Comparison of ENCODE assay signal across 14 mouse cellular contexts in the genomic region with DNA sequence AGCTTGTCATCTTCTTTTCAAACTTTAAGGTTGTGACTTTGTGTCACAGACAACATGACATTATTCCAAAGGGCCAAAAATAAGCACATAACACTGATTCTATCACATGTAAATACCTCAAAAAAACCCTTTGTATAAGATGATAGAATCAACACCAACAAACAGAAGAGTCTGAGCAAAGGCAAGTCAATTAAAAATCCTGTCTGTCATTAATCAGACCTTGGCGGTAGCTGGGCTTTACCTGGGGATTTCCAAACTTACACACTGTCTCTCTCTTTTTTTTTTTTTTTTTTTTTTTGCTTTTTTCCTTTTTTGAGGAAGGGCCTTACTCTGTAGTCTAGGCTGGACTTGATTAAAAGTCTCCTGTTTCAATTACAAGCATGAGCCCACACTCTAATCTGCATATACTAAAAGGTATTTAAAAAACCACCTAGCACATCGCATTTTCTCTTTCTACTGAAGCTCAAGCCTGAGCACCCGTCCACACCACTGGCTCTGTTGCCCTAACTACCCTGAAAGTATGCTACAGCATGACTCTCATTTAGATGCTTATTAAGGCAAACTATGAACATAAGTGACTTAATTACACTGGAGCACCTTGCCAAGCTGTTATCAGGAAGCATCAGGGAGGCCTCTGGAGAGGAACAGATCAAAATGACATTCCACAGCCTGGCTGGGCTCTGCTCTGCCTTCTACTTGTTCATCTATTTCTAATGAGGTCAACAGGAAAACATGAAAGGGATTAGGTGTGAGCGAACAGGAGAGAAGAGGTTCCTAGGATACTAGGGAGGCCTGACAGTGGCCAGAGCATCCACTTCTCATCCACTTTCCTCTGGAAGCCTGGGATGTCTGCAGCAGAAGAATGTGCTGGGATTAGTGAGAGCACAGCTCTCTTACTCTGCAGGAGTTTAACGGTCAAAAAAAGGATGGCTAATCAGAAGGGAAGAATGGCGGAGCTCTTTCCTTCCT. TPM values are rescaled to one million over a fixed set of nuclear protein-coding genes. Genes with fewer than 3 reads are reported as not detected.
DNase-seq lines count a peak whose midpoint lies in the region; ATAC-seq and TF ChIP-seq lines count a peak whose summit lies in the region.
"Had no signal": no experiment of that assay in that cellular context is flagged by ENCODE, and none has a peak within 500 bp of the region (broad histone marks: within the 10 kb centered on the region; RNA-seq: fewer than 3 reads in every experiment).

No protein-coding gene starts in this region.

- 0 out of 2 replicates have a peak, but pooled peaks have one; percentile 20 for ATAC-seq in forebrain, embryonic 12.5 days (ENCODE audit: low FRiP score)
- ATAC-seq in forebrain, embryonic 15.5 days (replicated peaks) = no peak
- no peak for ATAC-seq in hindbrain, embryonic 13.5 days (ENCODE audit: low FRiP score)
- no peak for ATAC-seq in hindbrain, embryonic 12.5 days (ENCODE audit: low FRiP score)
- ATAC-seq in midbrain, postnatal 0 days (ENCODE audit: low FRiP score) = no peak
- no peak for ATAC-seq in midbrain, embryonic 16.5 days
- ATAC-seq: liver, embryonic 12.5 days had no signal

- H3K9ac ChIP-seq in forebrain, embryonic 12.5 days = no peak overlapping the region
- H3K9ac ChIP-seq in forebrain, embryonic 15.5 days (replicated peaks) = no peak overlapping the region
- peak overlapping the region; percentile 10; the same call in 1 of the 2 replicates for H3K9ac ChIP-seq in hindbrain, embryonic 13.5 days
- no peak overlapping the region for H3K9ac ChIP-seq in hindbrain, embryonic 12.5 days
- H3K9ac ChIP-seq in midbrain, postnatal 0 days (replicated peaks; ENCODE audit: low read length, poor library complexity, severe bottlenecking) = 0 out of 2 replicates have a peak overlapping the region, but pooled peaks have one; percentile 4
- H3K9ac ChIP-seq in midbrain, embryonic 16.5 days (ENCODE audit: low read depth, low read length) = no peak overlapping the region
- H3K9ac ChIP-seq: heart, embryonic 15.5 days; liver, embryonic 12.5 days had no signal

- H3K4me1 ChIP-seq in forebrain, embryonic 12.5 days = peaks cover 3% of the 10 kb centered on the region; the same call in 1 of the 2 replicates
- H3K4me1 ChIP-seq in forebrain, embryonic 15.5 days = 0 out of 2 replicates have a peak, but pooled peaks cover 8% of the 10 kb centered on the region
- H3K4me1 ChIP-seq in hindbrain, embryonic 13.5 days (replicated peaks) = peaks cover 13% of the 10 kb centered on the region
- H3K4me1 ChIP-seq in hindbrain, embryonic 12.5 days = no peaks in the 10 kb centered on the region
- H3K4me1 ChIP-seq in midbrain, postnatal 0 days (ENCODE audit: insufficient read depth, low read length) = no peaks in the 10 kb centered on the region
- H3K4me1 ChIP-seq in midbrain, embryonic 16.5 days (ENCODE audit: control insufficient read depth, insufficient read depth, low read length) = no peaks in the 10 kb centered on the region

- no peak overlapping the region for H3K4me2 ChIP-seq in forebrain, embryonic 12.5 days
- no peak overlapping the region for H3K4me2 ChIP-seq in forebrain, embryonic 15.5 days (replicated peaks)
- H3K4me2 ChIP-seq in hindbrain, embryonic 13.5 days = no peak overlapping the region
- H3K4me2 ChIP-seq in hindbrain, embryonic 12.5 days (replicated peaks) = no peak overlapping the region
- no peak overlapping the region for H3K4me2 ChIP-seq in midbrain, postnatal 0 days (ENCODE audit: low read depth, low read length, poor library complexity, severe bottlenecking)
- no peak overlapping the region for H3K4me2 ChIP-seq in midbrain, embryonic 16.5 days (ENCODE audit: low read length)
- H3K4me2 ChIP-seq: heart, embryonic 15.5 days; liver, embryonic 12.5 days had no signal

- no peak for TF ChIP-seq CTCF in midbrain, postnatal 0 days (IDR thresholded peaks at IDR 0.05)

- no peak for DNase-seq in midbrain, postnatal 0 days (ENCODE audit: low spot score)
- peak; percentile 23 for DNase-seq in yolk sac, embryonic 10.5 days (ENCODE audit: low spot score)
- no peak for DNase-seq in urinary bladder, adult 18-20 months (ENCODE audit: low spot score in 2 of 2)
- DNase-seq: cerebellum, postnatal 25 days; lung, postnatal 10 days had no signal

- no peaks in the 10 kb centered on the region for H3K27me3 ChIP-seq in forebrain, embryonic 12.5 days
- no peaks in the 10 kb centered on the region for H3K27me3 ChIP-seq in forebrain, embryonic 15.5 days
- H3K27me3 ChIP-seq in hindbrain, embryonic 13.5 days = no peaks in the 10 kb centered on the region
- H3K27me3 ChIP-seq in hindbrain, embryonic 12.5 days = no peaks in the 10 kb centered on the region
- no peaks in the 10 kb centered on the region for H3K27me3 ChIP-seq in midbrain, postnatal 0 days (ENCODE audit: insufficient read depth, low read length)
- no peaks in the 10 kb centered on the region for H3K27me3 ChIP-seq in midbrain, embryonic 16.5 days (ENCODE audit: control insufficient read depth, insufficient read depth, low read depth, low read length)
- H3K27me3 ChIP-seq: heart, embryonic 15.5 days; liver, embryonic 12.5 days had no signal

- no peaks in the 10 kb centered on the region for H3K9me3 ChIP-seq in forebrain, embryonic 12.5 days
- H3K9me3 ChIP-seq in forebrain, embryonic 15.5 days = no peaks in the 10 kb centered on the region
- no peaks in the 10 kb centered on the region for H3K9me3 ChIP-seq in hindbrain, embryonic 13.5 days
- no peaks in the 10 kb centered on the region for H3K9me3 ChIP-seq in hindbrain, embryonic 12.5 days (replicated peaks)
- H3K9me3 ChIP-seq in midbrain, postnatal 0 days (ENCODE audit: low read length) = no peaks in the 10 kb centered on the region
- H3K9me3 ChIP-seq in midbrain, embryonic 16.5 days (replicated peaks; ENCODE audit: control insufficient read depth, low read length, poor library complexity, severe bottlenecking) = no peaks in the 10 kb centered on the region
- H3K9me3 ChIP-seq: G1E; heart, embryonic 15.5 days; liver, embryonic 12.5 days had no signal

- peaks cover 43% of the 10 kb centered on the region for H3K36me3 ChIP-seq in forebrain, embryonic 12.5 days (replicated peaks)
- peaks cover 32% of the 10 kb centered on the region for H3K36me3 ChIP-seq in forebrain, embryonic 15.5 days
- H3K36me3 ChIP-seq in hindbrain, embryonic 13.5 days = peaks cover 54% of the 10 kb centered on the region
- H3K36me3 ChIP-seq in hindbrain, embryonic 12.5 days = peaks cover 46% of the 10 kb centered on the region
- peaks cover 24% of the 10 kb centered on the region for H3K36me3 ChIP-seq in midbrain, postnatal 0 days (ENCODE audit: insufficient read depth, low read length)
- H3K36me3 ChIP-seq in midbrain, embryonic 16.5 days (ENCODE audit: control insufficient read depth, insufficient read depth, low read length) = peaks cover 26% of the 10 kb centered on the region

- 70% methylated on average over 6 of the region's 6 CpGs for WGBS in forebrain, embryonic 12.5 days
- WGBS in forebrain, embryonic 15.5 days = 60% methylated on average over 6 of the region's 6 CpGs
- 70% methylated on average over 6 of the region's 6 CpGs for WGBS in hindbrain, embryonic 13.5 days
- WGBS in hindbrain, embryonic 12.5 days = 82% methylated on average over 6 of the region's 6 CpGs
- WGBS in midbrain, postnatal 0 days = 48% methylated on average over 6 of the region's 6 CpGs
- WGBS in midbrain, embryonic 16.5 days = 50% methylated on average over 6 of the region's 6 CpGs

- 0 out of 2 replicates have a peak overlapping the region, but pooled peaks have one; percentile 19 for H3K27ac ChIP-seq in forebrain, embryonic 12.5 days
- H3K27ac ChIP-seq in forebrain, embryonic 15.5 days (replicated peaks) = no peak overlapping the region
- peak overlapping the region; percentile 49; the same call in 1 of the 2 replicates for H3K27ac ChIP-seq in hindbrain, embryonic 13.5 days
- H3K27ac ChIP-seq in hindbrain, embryonic 12.5 days = no peak overlapping the region
- no peak overlapping the region for H3K27ac ChIP-seq in midbrain, postnatal 0 days (ENCODE audit: low read depth, low read length)
- H3K27ac ChIP-seq in midbrain, embryonic 16.5 days (ENCODE audit: low read length) = no peak overlapping the region
- H3K27ac ChIP-seq: heart, embryonic 15.5 days; liver, embryonic 12.5 days had no signal

- H3K4me3 ChIP-seq in forebrain, embryonic 12.5 days (replicated peaks) = no peak overlapping the region
- H3K4me3 ChIP-seq in forebrain, embryonic 15.5 days = no peak overlapping the region
- no peak overlapping the region for H3K4me3 ChIP-seq in hindbrain, embryonic 13.5 days
- H3K4me3 ChIP-seq in hindbrain, embryonic 12.5 days = no peak overlapping the region
- no peak overlapping the region for H3K4me3 ChIP-seq in midbrain, postnatal 0 days (ENCODE audit: low read depth, low read length)
- no peak overlapping the region for H3K4me3 ChIP-seq in midbrain, embryonic 16.5 days (ENCODE audit: low read depth, low read length)
- H3K4me3 ChIP-seq: heart, embryonic 15.5 days; liver, embryonic 12.5 days had no signal

RNA-seq across cellular contexts. Expression of gene Lrrc42, which starts 9.7 kb away (rescaled TPM):
- 74.3 and 79.9 TPM in 2 replicates for polyA plus RNA-seq in forebrain, embryonic 12.5 days (2016; fragmentation: Nextera tagmentation; extraction: Ambion mirVana)
- polyA plus RNA-seq in forebrain, embryonic 15.5 days (2015; fragmentation: Nextera tagmentation; extraction: Ambion mirVana) = 57.4 and 57.7 TPM in 2 replicates
- polyA plus RNA-seq in hindbrain, embryonic 13.5 days (2015; fragmentation: Nextera tagmentation; extraction: Ambion mirVana) = 56.8 and 59.4 TPM in 2 replicates
- polyA plus RNA-seq in hindbrain, embryonic 12.5 days (2016; fragmentation: Nextera tagmentation; extraction: Ambion mirVana) = 73.5 TPM in 2 replicates
- 15.0 and 16.3 TPM in 2 replicates for total RNA-seq in midbrain, postnatal 0 days (2014; rRNA removed)
- 35.5 and 36.3 TPM in 2 replicates for polyA plus RNA-seq in midbrain, postnatal 0 days (2015; fragmentation: Nextera tagmentation; extraction: Ambion mirVana)
- polyA plus RNA-seq in midbrain, embryonic 16.5 days (2015; fragmentation: Nextera tagmentation; extraction: Ambion mirVana) = 54.6 and 59.4 TPM in 2 replicates

RNA-seq across cellular contexts. Expression of gene Hspb11, which starts 9.7 kb away (rescaled TPM):
- 34.3 and 37.8 TPM in 2 replicates for polyA plus RNA-seq in forebrain, embryonic 12.5 days (2016; fragmentation: Nextera tagmentation; extraction: Ambion mirVana)
- polyA plus RNA-seq in forebrain, embryonic 15.5 days (2015; fragmentation: Nextera tagmentation; extraction: Ambion mirVana) = 37.1 and 41.7 TPM in 2 replicates
- polyA plus RNA-seq in hindbrain, embryonic 13.5 days (2015; fragmentation: Nextera tagmentation; extraction: Ambion mirVana) = 43.5 and 44.7 TPM in 2 replicates
- polyA plus RNA-seq in hindbrain, embryonic 12.5 days (2016; fragmentation: Nextera tagmentation; extraction: Ambion mirVana) = 42.7 and 44.3 TPM in 2 replicates
- 10.6 and 12.8 TPM in 2 replicates for total RNA-seq in midbrain, postnatal 0 days (2014; rRNA removed)
- 29.7 and 33.2 TPM in 2 replicates for polyA plus RNA-seq in midbrain, postnatal 0 days (2015; fragmentation: Nextera tagmentation; extraction: Ambion mirVana)
- polyA plus RNA-seq in midbrain, embryonic 16.5 days (2015; fragmentation: Nextera tagmentation; extraction: Ambion mirVana) = 35.6 and 39.6 TPM in 2 replicates

RNA-seq across cellular contexts. Expression of gene Ldlrad1, which starts 34.7 kb away (rescaled TPM):
- polyA plus RNA-seq in forebrain, embryonic 12.5 days (2016; fragmentation: Nextera tagmentation; extraction: Ambion mirVana) = not detected in 2 replicates
- polyA plus RNA-seq in forebrain, embryonic 15.5 days (2015; fragmentation: Nextera tagmentation; extraction: Ambion mirVana) = not detected in 2 replicates
- polyA plus RNA-seq in hindbrain, embryonic 13.5 days (2015; fragmentation: Nextera tagmentation; extraction: Ambion mirVana) = not detected in 2 replicates
- not detected in 2 replicates for polyA plus RNA-seq in hindbrain, embryonic 12.5 days (2016; fragmentation: Nextera tagmentation; extraction: Ambion mirVana)
- total RNA-seq in midbrain, postnatal 0 days (2014; rRNA removed) = not detected in 2 replicates
- not detected in 2 replicates for polyA plus RNA-seq in midbrain, postnatal 0 days (2015; fragmentation: Nextera tagmentation; extraction: Ambion mirVana)
- not detected in 2 replicates for polyA plus RNA-seq in midbrain, embryonic 16.5 days (2015; fragmentation: Nextera tagmentation; extraction: Ambion mirVana)
- polyA plus RNA-seq: embryonic facial prominence, embryonic 14.5 days; G1E; heart, embryonic 15.5 days; liver, embryonic 12.5 days had no signal

Comparison
In these comparisons a context has a peak if more than half of its experiments do, and no peak if none do; other contexts are left out.
1. H3K27ac ChIP-seq: peak in forebrain, embryonic 12.5 days (single experiment) and hindbrain, embryonic 13.5 days (single experiment); none in forebrain, embryonic 15.5 days (single experiment), hindbrain, embryonic 12.5 days (single experiment), midbrain, postnatal 0 days (single experiment) and midbrain, embryonic 16.5 days (single experiment).
2. H3K9ac ChIP-seq: peak in hindbrain, embryonic 13.5 days (single experiment) and midbrain, postnatal 0 days (single experiment); none in forebrain, embryonic 12.5 days (single experiment), forebrain, embryonic 15.5 days (single experiment), hindbrain, embryonic 12.5 days (single experiment) and midbrain, embryonic 16.5 days (single experiment).